Mouse (Mus musculus) CH12.LX (cell line): ENCODE results near the gene Rhob. TPM values are rescaled to one million over a fixed set of nuclear protein-coding genes. Genes with fewer than 3 reads are reported as not detected.

Experiments
- DNase-seq: peaks from one replicate; pipeline ENCODE4 v3.0.0-alpha.2; 2013; ENCODE audit errors: extremely low read depth
- H3K27ac ChIP-seq: 2 replicates; pipeline ENCODE4 v1.5.1; 2012; ENCODE audit warnings: low read depth, mild to moderate bottlenecking, control low read depth, moderate library complexity; ENCODE audit not compliant: insufficient read depth
- H3K27me3 ChIP-seq: replicated peaks from 2 replicates; pipeline ENCODE3; 2012; ENCODE audit warnings: inconsistent platforms
- H3K36me3 ChIP-seq, 2 experiments: replicated peaks in 1 of 2; 2 replicates each; pipeline versions ENCODE3 to v1.6.1; 2012; ENCODE audit warnings: inconsistent platforms in 1 of 2, low read length in 1 of 2, mild to moderate bottlenecking in 1 of 2, mixed read lengths in 1 of 2, moderate library complexity in 1 of 2; ENCODE audit not compliant: control insufficient read depth in 1 of 2, insufficient read depth in 1 of 2
- H3K4me1 ChIP-seq, 2 experiments: 2 replicates each; pipeline ENCODE4 v1.6.1; 2012; ENCODE audit warnings: inconsistent platforms in 1 of 2, moderate library complexity in 1 of 2; ENCODE audit not compliant: insufficient read depth in 2 of 2, control insufficient read depth in 1 of 2
- H3K4me2 ChIP-seq: 2 replicates; pipeline ENCODE4 v1.6.1; 2012; ENCODE audit warnings: low read depth, mild to moderate bottlenecking, control low read depth; ENCODE audit not compliant: poor library complexity, insufficient read depth, severe bottlenecking
- H3K4me3 ChIP-seq, 3 experiments: fragments of 150-350 bp in 1 of 3; sonication (generic) in 1 of 3; replicated peaks in 1 of 3; 2 replicates each; pipeline versions ENCODE3 to v1.5.1; 2011 to 2012; ENCODE audit warnings: low read depth in 2 of 3, low read length in 2 of 3, mild to moderate bottlenecking in 2 of 3, moderate library complexity in 2 of 3, control low read depth in 1 of 3, improper control_type of control experiment in 1 of 3, inconsistent platforms in 1 of 3, mixed read lengths in 1 of 3; ENCODE audit not compliant: poor library complexity in 1 of 3
- H3K79me2 ChIP-seq: replicated peaks from 2 replicates; pipeline ENCODE4 v1.6.1; 2012; ENCODE audit warnings: mild to moderate bottlenecking, moderate library complexity; ENCODE audit not compliant: control insufficient read depth, poor library complexity, insufficient read depth, severe bottlenecking; ENCODE audit errors: extremely low read depth
- H3K9ac ChIP-seq: 2 replicates; pipeline ENCODE4 v1.6.1; 2012; ENCODE audit warnings: low read depth, mild to moderate bottlenecking, control low read depth, moderate library complexity; ENCODE audit not compliant: insufficient read depth
- H3K9me3 ChIP-seq: replicated peaks from 2 replicates; pipeline ENCODE3; 2012; ENCODE audit warnings: low read length, inconsistent platforms, mixed read lengths
- EP300 ChIP-seq: IDR thresholded peaks from 2 replicates; pipeline ENCODE4 v1.6.1; 2011; ENCODE audit warnings: low read length, improper control_type of control experiment
- GABPA ChIP-seq: IDR thresholded peaks from 2 replicates; pipeline ENCODE4 v1.6.1; 2012; ENCODE audit warnings: low read depth, low read length, improper control_type of control experiment, inconsistent platforms; ENCODE audit not compliant: insufficient replicate concordance
- JUND ChIP-seq: conservative IDR thresholded peaks from 2 replicates; pipeline ENCODE4 v1.6.1; 2011; ENCODE audit warnings: low read depth, low read length, improper control_type of control experiment
- KAT2A ChIP-seq: IDR thresholded peaks from 2 replicates; pipeline ENCODE4 v1.6.1; 2012; ENCODE audit warnings: low read length, improper control_type of control experiment, inconsistent platforms; ENCODE audit not compliant: insufficient replicate concordance
- MAZ ChIP-seq: IDR thresholded peaks from 2 replicates; pipeline ENCODE4 v1.6.1; 2012; ENCODE audit warnings: low read depth, mild to moderate bottlenecking, inconsistent platforms, low read length, improper control_type of control experiment, moderate library complexity
- NRF1 ChIP-seq: IDR thresholded peaks from 2 replicates; pipeline ENCODE4 v1.6.1; 2014; ENCODE audit warnings: low read depth, mild to moderate bottlenecking, inconsistent platforms, low read length, improper control_type of control experiment, moderate library complexity
- PAX5 ChIP-seq: IDR thresholded peaks from 2 replicates; pipeline ENCODE4 v1.6.1; 2012; ENCODE audit warnings: low read length, inconsistent platforms, mixed read lengths
- POLR2A ChIP-seq: IDR thresholded peaks from 2 replicates; pipeline ENCODE4 v1.6.1; 2011; ENCODE audit warnings: low read depth, mild to moderate bottlenecking, improper control_type of control experiment, low read length
- POLR2AphosphoS2 ChIP-seq: IDR thresholded peaks from 2 replicates; pipeline ENCODE4 v1.6.1; 2011; ENCODE audit warnings: low read depth, low read length, improper control_type of control experiment
- RCOR1 ChIP-seq: conservative IDR thresholded peaks from 2 replicates; pipeline ENCODE4 v1.6.1; 2012; ENCODE audit warnings: low read depth, mild to moderate bottlenecking, inconsistent platforms, low read length, improper control_type of control experiment
- SIN3A ChIP-seq: IDR thresholded peaks from 2 replicates; pipeline ENCODE4 v1.6.1; 2012; ENCODE audit warnings: low read length, improper control_type of control experiment, inconsistent platforms
- SMC3 ChIP-seq: IDR thresholded peaks from 2 replicates; pipeline ENCODE4 v1.6.1; 2011; ENCODE audit warnings: low read depth, low read length, improper control_type of control experiment
- TCF12 ChIP-seq: IDR thresholded peaks from 2 replicates; pipeline ENCODE4 v1.6.1; 2014; ENCODE audit warnings: low read depth, mild to moderate bottlenecking, inconsistent platforms, low read length, improper control_type of control experiment
- USF1 ChIP-seq: IDR thresholded peaks from 2 replicates; pipeline ENCODE4 v1.6.1; 2014; ENCODE audit warnings: low read depth, mild to moderate bottlenecking, inconsistent platforms, low read length, improper control_type of control experiment
- USF2 ChIP-seq: conservative IDR thresholded peaks from 2 replicates; pipeline ENCODE4 v1.6.1; 2011; ENCODE audit warnings: low read depth, low read length, improper control_type of control experiment
- ZC3H11A ChIP-seq: IDR thresholded peaks from 2 replicates; pipeline ENCODE4 v1.6.1; 2012; ENCODE audit warnings: low read depth, mild to moderate bottlenecking, inconsistent platforms, low read length, improper control_type of control experiment
- dilution Hi-C: fragments of 300-500 bp; cut with MboI; formaldehyde crosslinking; loops from 2 replicates; pipeline ENCODE4 v1.14.3; 2020; ENCODE audit warnings: low sequenced_read_pairs; ENCODE audit not compliant: extremely low pct_unique_long_range_greater_than_20kb, extremely low pct_ligation_motif_present
- in situ Hi-C: fragments of 300-500 bp; cut with MboI; formaldehyde crosslinking; loops from 3 replicates; pipeline ENCODE4 v1.14.3; 2019; ENCODE audit warnings: low sequenced_read_pairs, low pct_ligation_motif_present, low pct_unique_long_range_greater_than_20kb, mixed read lengths
- polyA plus RNA-seq: library from polyadenylated mRNA; unstranded; fragments of >175 nt; gene quantifications from 2 replicates; pipeline ENCODE4 v1.2.1, GENCODE M21; 2012; ENCODE audit warnings: low read depth; ENCODE audit not compliant: insufficient read length
- total RNA-seq, 2 experiments: library from RNA; depleted of rRNA; stranded (reverse); fragments of 300-350 nt in 1 of 2; fragments of >200 nt in 1 of 2; gene quantifications; 2 replicates each; pipeline ENCODE4 v1.2.3; 2012 to 2014

The Rhob gene
- total and polyA plus RNA-seq, 3 experiments = 42.1 to 54.1 (median 52.9) TPM

DNA sequence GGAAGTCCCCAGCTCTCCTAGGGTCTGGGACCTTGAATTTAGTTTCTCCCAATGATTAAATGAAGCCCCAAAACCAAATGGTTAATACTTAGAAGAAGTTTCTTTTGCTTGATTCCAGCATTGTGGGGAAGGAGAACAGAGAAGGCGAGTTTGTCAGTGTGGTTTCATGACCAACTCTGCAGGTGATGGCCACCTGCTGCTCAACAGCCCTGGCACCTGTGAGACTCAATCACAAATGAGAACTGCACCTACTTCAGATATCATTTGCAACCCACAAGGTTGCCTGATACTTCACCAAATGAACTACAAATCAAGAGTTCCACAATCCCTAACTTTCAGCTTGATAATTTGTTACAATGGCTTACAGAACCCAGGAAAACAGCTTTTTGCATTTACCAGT is 27.4 kb upstream of the Rhob start:
- in situ Hi-C loops = loop anchor here (25.0 kb wide), 2 partner anchors 465 to 485 kb away; no protein-coding TSS in a partner anchor
- Histone ChIP-seq H3K4me3 (no peak overlapping the region), H3K4me2 (no peak overlapping the region), H3K27me3 (no peaks in the 10 kb centered on the region), H3K36me3 (no peaks in the 10 kb centered on the region), H3K9me3 (no peaks in the 10 kb centered on the region), H3K79me2 (no peaks in the 10 kb centered on the region), H3K4me1 (peaks cover 0 to 30% of the 10 kb centered on the region in 2 experiments; a peak in 2 of 4 replicates), H3K27ac (no peak overlapping the region), H3K9ac (no peak overlapping the region)
- TF ChIP-seq EP300 (0 out of 2 replicates have a peak, but pooled peaks have one; percentile 27), TCF12 (0 out of 2 replicates have a peak, but pooled peaks have one; percentile 10), MAZ (no peak)
- DNase-seq = no peak
- dilution Hi-C loops = no loop called here

DNA sequence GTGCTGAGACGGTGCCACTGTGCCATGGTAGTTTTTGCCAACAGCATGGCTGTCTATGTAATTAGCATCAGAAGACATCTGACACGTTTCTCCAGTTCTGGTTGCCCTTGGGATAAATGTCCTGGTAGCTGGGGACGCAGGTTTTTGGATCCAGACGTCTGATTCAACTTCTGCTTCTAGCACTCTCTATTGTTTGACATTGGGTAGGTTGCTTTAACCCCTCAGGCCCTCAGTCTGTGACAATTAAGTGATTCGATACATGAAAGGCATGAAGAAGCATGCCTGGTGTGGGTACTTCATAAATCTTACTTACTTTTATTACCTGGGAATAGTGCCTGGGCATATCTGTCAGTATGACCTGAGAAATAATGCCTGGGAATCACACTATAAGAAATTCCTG is 24.3 kb upstream of the Rhob start:
- Histone ChIP-seq H3K4me3 (no peak overlapping the region), H3K9ac (no peak overlapping the region), H3K9me3 (no peaks in the 10 kb centered on the region), H3K36me3 (no peaks in the 10 kb centered on the region), H3K4me1 (peaks cover 10 to 60% of the 10 kb centered on the region in 2 experiments; a peak in 3 of 4 replicates), H3K79me2 (no peaks in the 10 kb centered on the region), H3K27ac (no peak overlapping the region), H3K4me2 (no peak overlapping the region)
- DNase-seq = no peak
- in situ Hi-C loops = no loop called here
- TF ChIP-seq NRF1 (no peak), TCF12 (no peak), ZC3H11A (no peak), POLR2AphosphoS2 (no peak), PAX5 (no peak), POLR2A (no peak), USF2 (no peak)
- TF ChIP-seq, all 38 proteins: peak for 0
- H3K27me3 ChIP-seq = no peaks in the 10 kb centered on the region
- dilution Hi-C loops = no loop called here

DNA sequence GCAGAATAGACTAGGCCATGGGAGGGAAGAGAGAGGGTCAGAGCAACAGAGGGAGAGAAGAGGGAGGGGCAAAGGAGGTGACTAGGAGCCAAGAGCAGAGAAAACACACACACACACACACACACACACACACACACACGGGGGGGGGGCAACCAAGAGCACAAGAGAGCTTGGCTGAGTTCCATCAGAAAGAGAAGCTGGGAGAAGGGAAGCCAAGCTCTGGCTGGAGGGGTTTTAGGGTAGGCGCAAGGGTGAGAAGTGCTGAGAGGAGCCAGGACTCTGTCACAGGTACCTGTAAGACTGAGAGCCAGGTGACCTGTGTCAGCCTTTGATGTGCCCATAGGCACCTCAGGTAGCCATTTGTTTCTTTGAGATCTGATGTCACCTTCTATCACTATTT is 22.9 kb upstream of the Rhob start:
- in situ Hi-C loops (no loop called here), dilution Hi-C loops (no loop called here)
- Histone ChIP-seq H3K9me3 (no peaks in the 10 kb centered on the region), H3K4me2 (no peak overlapping the region), H3K36me3 (no peaks in the 10 kb centered on the region), H3K4me3 (no peak overlapping the region), H3K27ac (no peak overlapping the region), H3K27me3 (no peaks in the 10 kb centered on the region), H3K79me2 (no peaks in the 10 kb centered on the region), H3K4me1 (peaks cover 10 to 58% of the 10 kb centered on the region in 2 experiments; a peak in 3 of 4 replicates), H3K9ac (no peak overlapping the region)
- TF ChIP-seq SIN3A = no peak
- TF ChIP-seq POLR2A = no peak
- no peak for TF ChIP-seq EP300
- no peak for TF ChIP-seq TCF12
- TF ChIP-seq USF1 = no peak
- no peak for TF ChIP-seq SMC3
- TF ChIP-seq JUND = no peak
- no peak for TF ChIP-seq GABPA
- TF ChIP-seq RCOR1 = no peak
- no peak for TF ChIP-seq POLR2AphosphoS2
- TF ChIP-seq KAT2A = no peak
- DNase-seq = no peak
